Mouse (Mus musculus) testis, postnatal 14 days (tissue): ENCODE measurements around the gene Pls3.
"Not testable (repeated sequence)": the region's sequence is repeated elsewhere in the genome, so short reads cannot be mapped to it uniquely, and the experiment has no call there.

Experiments used
- DNase-seq: peaks from one replicate; pipeline ENCODE4 v3.0.0; 2021; ENCODE audit warnings: low spot score

The Pls3 gene

DNA sequence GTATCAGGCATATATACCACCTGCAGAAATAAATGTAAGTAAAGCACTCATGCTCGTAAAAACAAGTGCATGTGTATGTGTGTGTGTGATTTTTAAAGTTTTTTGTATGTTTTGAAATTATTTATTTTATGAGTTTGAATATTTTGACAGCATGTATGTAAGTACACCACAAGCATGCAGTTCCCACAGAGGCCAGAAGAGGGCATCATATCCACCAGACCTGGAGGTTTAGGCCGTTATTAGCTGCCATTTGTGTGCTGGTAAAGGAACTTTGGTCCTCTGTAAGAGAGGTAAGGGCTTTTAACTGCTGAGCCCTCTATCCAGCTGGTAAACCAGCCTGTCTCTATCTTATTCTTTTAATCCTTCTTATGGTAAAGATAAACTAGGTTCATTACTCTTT, 97.5 kb downstream of the Pls3 start:
- no peak for DNase-seq

DNA sequence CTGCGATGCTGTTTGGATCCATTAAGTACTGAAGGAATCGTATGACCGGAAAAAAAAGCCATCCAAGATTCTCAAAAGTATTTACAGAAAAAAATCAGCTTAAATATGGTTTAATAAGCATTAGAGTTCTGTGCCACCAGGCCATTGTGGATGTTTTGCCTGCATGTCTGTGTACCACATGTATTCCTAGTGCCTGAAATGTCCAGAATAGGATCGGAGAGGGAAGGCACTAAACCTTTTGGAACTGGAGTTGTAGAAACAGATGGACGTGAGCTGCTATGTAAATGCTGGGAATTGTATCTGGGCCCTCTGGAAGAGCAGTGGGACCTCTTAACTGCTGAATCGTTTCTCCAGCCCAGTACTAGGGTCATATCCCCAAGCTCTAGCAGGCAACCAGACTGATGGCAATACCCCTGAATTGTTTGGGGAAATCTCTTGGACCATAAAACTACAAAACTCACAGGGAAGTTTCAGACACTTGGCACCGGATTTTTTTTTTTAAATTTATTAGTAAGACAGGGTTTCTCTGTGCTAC, 110.1 kb downstream of the Pls3 start:
- no peak for DNase-seq

DNA sequence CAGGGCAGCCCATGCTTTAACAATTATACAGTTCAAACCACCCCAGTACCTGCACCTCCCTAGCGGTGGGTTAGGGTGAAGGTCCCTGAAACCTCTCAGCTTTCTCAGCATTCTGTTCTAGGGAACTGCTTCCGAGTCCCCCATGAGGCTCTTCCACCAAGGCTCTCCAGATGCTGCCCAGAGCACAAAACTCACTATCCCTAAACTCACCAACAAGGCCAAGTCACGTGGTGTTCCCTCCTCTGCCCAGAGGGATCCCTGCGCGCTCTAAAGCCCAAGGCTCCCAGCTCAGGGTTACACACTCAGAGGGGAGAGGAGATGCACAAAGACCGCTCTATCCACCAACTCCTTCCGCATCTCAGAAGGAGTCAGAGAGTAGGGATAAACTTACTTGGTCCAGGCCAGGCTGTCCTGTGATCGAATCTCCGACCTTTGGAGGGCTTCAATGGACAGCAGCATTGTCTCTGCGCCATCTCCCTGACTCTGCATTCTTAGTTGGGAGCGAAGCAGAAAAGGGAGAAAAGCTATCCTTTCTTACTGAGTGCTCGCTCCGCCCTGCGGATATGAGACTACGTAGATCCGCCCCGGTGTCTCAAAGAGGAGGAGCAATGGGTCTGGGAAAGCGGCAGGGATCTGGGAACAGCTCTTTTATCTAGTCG, 110.7 kb downstream of the Pls3 start:
- peak; percentile 36 for DNase-seq

DNA sequence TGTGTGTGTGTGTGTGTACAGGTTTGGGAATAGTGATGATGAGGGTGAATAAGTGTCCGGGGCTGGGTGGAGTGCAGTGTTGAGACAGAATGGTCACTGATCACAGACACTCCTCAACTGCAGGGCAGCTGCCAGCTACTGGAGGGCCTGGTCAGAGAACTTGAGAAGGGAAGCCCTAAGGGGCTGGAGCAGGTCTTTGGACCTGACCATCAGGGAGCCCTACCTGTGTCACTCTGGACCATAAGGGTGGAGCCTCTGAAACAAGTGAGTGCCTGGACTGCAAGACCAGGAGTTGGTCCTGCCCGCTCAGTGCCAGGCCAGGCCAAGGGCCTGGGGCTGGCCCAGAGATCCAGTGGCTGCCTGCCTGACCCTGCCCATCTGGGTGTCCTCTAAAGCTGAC, 115.5 kb downstream of the Pls3 start:
- not testable (repeated sequence) for DNase-seq

DNA sequence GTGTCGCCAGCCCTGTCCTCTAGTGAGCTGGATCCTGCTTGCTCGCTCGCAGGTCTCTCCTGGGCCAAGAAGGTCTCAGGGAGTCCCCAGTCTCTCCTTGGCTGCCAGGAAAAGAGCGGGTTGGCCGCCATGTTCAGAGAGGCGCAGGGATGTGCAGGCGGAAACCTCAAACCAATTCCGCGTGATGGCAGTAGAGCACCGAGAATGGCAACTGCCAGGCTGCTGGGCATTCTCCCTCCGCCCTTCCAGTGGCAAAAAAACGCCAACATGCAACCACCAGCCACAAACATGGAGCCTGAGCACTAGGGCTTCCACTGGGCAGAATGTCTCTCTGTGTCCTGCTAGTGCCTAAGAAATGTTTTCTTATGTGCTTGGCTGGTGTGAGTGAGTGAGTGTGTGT, 115.9 kb downstream of the Pls3 start:
- DNase-seq = not testable (repeated sequence)

DNA sequence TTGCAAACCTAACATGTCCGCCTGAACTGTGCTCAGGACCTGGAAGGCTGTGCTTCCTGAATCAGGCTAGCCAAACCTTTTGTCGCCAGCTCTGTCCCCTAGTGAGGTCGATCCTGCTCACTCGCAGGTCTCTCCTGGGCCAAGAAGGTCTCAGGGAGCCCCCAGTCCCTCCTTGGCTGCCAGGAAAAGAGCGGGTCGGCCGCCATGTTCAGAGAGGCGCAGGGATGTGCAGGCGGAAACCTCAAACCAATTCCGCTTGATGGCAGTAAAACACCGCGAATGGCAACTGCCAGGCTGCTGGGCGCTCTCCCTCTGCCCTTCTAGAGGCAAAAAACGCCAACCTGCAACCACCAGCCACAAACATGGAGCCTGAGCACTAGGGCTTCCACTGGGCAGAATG, 117.0 kb downstream of the Pls3 start:
- DNase-seq = not testable (repeated sequence)

DNA sequence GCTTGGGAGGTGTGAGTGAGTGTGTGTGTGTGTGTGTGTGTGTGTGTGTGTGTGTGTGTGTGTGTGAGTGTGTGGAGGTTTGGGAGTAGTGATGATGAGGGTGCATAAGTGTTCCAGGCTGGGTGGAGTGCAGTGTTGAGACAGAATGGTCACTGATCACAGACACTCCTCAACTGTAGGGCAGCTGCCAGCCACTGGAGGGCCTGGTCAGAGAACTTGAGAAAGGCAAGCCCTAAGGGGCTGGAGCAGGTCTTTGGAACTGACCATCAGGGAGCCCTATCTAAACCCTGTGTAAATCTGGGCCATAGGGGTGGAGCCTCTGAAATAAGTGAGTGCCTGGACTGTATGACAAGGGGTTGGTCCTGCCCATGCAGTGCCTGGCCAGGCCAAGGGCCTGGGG, 120.5 kb downstream of the Pls3 start:
- not testable (repeated sequence) for DNase-seq

DNA sequence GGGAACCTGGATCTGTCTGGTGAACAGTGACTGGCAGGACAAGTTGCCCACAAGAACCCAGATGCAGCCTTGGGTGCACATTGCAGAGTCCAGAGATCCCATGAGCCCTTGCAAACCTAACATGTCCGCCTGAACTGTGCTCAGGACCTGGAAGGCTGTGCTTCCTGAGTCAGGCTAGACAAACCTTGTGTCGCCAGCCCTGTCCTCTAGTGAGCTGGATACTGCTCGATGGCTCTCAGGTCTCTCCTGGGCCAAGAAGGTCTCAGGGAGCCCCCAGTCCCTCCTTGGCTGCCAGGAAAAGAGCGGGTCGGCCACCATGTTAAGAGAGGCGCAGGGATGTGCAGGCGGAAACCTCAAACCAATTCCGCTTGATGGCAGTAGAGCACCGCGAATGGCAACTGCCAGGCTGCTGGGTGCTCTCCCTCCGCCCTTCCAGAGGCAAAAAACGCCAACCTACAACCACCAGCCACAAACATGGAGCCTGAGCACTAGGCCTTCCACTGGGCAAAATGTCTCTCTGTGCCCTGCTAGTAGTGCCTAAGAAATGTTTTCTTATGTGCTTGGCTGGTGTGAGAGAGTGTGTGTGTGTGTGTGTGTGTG, 124.8 kb downstream of the Pls3 start:
- DNase-seq = not testable (repeated sequence)

DNA sequence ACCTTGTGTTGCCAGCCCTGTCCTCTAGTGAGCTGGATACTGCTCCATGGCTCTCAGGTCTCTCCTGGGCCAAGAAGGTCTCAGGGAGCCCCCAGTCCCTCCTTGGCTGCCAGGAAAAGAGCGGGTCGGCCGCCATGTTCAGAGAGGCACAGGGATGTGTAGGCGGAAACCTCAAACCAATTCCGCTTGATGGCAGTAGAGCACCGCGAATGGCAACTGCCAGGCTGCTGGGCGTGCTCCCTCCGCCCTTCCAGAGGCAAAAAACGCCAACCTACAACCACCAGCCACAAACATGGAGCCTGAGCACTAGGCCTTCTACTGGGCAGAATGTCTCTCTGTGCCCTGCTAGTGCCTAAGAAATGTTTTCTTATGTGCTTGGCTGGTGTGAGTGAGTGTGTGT, 125.7 kb downstream of the Pls3 start:
- not testable (repeated sequence) for DNase-seq

DNA sequence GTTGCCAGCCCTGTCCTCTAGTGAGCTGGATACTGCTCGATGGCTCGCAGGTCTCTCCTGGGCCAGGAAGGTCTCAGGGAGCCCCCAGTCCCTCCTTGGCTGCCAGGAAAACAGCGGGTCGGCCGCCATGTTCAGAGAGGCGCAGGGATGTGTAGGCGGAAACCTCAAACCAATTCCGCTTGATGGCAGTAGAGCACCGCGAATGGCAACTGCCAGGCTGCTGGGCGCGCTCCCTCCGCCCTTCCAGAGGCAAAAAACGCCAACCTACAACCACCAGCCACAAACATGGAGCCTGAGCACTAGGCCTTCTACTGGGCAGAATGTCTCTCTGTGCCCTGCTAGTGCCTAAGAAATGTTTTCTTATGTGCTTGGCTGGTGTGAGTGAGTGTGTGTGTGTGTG, 130.5 kb downstream of the Pls3 start:
- DNase-seq = not testable (repeated sequence)

DNA sequence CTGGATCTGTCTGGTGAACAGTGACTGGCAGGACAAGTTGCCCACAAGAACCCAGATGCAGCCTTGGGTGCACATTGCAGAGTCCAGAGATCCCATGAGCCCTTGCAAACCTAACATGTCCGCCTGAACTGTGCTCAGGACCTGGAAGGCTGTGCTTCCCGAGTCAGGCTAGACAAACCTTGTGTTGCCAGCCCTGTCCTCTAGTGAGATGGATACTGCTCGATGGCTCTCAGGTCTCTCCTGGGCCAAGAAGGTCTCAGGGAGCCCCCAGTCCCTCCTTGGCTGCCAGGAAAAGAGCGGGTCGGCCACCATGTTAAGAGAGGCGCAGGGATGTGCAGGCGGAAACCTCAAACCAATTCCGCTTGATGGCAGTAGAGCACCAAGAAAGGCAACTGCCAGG, 135.5 kb downstream of the Pls3 start:
- not testable (repeated sequence) for DNase-seq
